Mouse (Mus musculus) kidney, adult 2 months (tissue): ENCODE data around the gene Snd1.

ENCODE experiments used
- CTCF ChIP-seq: fragments of 200-500 bp; conservative IDR thresholded peaks from 2 replicates; pipeline ENCODE4 v1.5.1; 2011; ENCODE audit warnings: low read depth, mild to moderate bottlenecking, control low read depth, low read length, moderate library complexity, mixed read lengths; ENCODE audit not compliant: insufficient read depth, insufficient read length
- POLR2A ChIP-seq: fragments of 200-500 bp; IDR thresholded peaks from one replicate; pipeline ENCODE4 v1.6.1; 2011; ENCODE audit warnings: low read depth, low read length, control low read depth

DNA sequence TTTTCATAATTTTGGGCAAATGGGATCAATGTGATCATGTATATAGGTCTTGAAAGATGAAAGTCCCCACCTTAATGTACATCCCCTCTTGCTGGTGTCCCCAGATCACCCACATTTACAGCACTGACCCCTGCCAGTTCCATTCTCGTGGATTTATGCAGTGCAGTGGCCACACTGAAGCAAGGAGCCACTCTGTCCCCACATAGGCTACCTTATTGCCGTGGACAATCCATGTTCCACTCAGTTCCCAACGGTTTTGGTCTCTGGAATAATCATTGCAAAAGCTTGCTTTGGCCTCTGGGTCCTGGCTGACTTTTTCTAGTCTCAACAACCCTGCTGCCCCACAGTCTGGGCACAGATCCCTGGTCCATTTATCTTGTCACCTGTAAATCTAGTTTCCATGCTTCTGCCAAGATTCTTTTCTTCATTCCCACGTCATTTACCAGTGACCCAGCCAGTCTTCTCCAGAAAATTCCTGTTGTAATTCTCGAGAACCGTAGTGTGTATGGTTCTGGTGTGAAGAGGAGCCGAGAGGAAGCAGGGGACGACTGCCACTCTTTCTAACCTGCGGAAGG is 375.5 kb downstream of the Snd1 start:
- TF ChIP-seq CTCF (no peak), POLR2A (no peak)
